Mouse (Mus musculus) embryo, embryonic 9.5 days (tissue): ENCODE data around the gene Tex19.2.

ENCODE experiments used
- DNase-seq: peaks from one replicate; pipeline ENCODE4 v3.0.0-alpha.2; 2017; ENCODE audit errors: extremely low spot score

Gene Tex19.2

DNA sequence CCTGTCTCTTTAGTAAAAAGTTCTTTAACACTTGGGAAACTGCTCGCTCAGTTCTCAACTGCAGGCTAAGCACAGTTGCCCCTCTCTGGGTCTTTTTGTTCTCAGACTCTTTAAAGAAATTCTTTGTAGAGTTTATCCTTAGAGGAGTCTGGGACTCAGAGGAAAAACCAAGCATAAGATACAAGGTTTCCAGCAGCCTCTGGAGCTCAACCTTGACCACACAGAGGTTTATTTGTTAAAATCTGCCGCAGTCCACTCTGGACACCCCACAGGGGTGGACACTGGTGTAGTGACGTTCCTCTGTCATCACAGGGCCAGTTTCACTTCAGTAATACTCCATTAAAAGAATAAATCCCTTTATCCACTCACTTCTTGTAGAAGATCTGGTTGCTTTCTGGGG lies at the start of gene Tex19.2:
Tex19.2 (minus strand) TSS at position 101 of the 400 bp plus-strand sequence.
- no peak for DNase-seq

DNA sequence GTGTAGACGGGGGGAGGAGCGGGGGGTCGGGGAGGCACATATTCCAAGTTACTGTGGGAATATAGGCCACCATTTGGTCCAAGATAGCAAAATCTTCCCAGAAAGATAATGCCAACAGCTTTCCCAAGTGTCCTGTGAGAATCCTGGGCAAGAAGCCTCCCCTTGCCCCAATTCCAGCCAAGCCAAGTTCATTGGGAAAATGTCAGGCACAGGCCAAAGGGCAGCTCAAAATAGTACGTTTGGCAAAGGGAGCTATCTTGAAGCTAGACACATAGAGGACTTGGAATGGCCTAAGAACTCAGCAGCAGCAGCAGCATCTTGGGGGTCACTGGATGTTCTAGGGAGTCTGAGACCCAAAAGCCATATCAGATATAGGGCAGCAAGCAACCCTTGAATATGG lies 45.3 kb upstream of the Tex19.2 start:
- no peak for DNase-seq

DNA sequence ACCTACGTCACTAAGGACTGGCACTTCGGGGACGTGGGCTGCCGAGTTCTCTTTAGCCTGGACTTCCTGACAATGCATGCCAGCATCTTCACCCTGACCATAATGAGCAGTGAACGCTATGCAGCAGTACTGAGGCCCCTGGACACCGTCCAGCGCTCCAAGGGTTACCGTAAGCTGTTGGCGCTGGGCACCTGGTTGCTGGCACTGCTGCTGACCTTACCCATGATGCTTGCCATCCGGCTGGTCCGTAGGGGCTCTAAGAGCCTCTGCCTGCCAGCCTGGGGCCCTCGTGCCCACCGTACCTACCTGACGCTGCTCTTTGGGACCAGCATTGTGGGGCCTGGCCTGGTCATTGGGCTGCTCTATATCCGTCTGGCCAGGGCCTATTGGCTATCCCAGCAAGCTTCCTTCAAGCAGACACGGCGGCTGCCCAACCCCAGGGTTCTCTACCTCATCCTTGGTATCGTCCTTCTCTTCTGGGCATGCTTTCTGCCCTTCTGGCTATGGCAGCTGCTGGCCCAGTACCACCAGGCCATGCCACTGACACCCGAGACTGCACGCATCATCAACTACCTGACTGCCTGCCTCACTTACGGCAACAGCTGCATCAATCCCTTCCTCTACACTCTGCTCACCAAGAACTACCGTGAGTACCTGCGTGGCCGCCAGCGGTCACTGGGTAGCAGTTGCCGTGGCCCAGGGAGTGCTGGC lies 42.3 kb upstream of the Tex19.2 start:
- no peak for DNase-seq

DNA sequence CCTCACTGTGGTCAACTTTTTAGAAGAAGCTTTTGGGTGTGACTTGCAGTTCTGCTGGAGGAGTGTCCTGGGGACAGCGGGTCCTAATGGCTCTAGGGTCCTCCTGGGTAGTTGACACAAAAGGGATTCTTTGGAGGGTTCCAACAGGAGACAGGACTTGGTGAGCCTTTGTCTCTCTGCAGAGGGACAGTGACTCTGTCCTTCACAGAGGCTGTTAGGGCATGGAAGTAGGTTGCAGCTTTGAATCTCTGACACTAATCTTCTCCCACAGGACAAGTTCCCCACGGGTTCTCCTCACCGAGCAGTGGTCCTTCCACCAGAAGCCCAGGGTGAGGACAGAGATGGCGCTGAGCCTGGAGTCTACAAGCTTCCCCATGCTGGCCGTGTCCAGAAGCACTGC lies 41.5 kb upstream of the Tex19.2 start, which contains the start of gene Uts2r:
Uts2r (plus strand) TSS at position 301 of the 400 bp plus-strand sequence.
- DNase-seq: no peak

DNA sequence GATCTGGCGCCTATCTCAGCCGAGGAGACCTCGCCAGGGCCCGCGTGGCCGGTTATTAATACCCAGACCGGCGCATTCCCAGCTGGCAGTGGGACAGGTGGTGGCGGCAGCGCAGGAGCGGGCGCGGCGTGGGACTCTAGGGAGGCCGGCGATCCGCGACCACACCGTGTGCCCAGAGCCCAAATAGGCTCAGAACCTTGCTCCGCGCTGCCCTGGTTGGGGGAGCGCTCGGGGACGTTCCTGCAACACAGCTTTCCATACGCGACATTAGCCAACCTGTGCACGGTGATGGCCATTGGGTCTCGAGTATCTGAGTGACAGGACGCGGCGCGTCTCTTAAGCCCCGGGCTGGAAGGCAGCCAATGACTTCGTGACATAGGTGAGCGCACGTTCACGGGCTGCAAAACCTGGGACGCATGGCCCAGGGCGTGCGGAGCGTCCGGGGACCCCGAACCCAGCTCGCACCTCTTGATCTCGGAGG lies 38.0 kb upstream of the Tex19.2 start:
- no peak for DNase-seq

DNA sequence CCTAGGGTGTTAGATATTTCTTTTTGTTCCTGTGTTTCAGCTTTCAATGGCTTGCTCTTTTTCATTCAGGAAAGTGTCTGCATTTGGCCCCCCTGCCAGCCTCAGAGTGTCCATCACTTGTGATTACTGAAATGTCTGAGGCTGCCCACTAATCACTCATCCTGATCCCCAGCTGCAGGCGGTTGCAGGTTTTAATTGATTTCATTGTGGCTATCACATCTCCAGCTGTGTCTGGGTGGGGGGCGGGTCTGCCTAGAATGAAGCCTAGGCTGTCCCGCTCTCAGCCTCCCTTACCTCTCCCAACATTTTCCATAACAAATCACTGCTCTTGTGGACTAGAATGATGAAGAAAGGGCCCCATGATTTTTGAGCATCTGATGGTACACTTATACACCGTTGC lies 35.7 kb upstream of the Tex19.2 start:
- no peak for DNase-seq

DNA sequence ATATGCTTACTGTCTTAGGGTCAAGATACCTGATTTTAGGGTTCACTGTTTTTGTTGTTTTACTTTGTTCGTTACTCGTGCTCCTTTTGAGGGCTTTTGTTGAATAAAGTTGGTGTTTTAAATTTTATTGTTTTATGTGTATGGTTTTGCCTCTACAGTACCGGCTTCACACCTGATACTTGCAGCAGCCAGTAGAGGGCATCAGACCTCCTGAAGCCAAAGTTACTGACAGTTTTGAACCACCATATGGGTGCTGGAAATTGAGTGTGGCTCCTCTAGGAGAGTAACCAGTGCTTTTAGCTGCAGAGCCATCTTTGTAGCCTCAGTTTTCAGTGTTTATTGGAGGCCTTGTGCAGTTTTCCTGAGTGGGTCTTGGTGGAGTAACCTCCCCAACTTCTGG lies 29.7 kb upstream of the Tex19.2 start:
- DNase-seq: no peak

DNA sequence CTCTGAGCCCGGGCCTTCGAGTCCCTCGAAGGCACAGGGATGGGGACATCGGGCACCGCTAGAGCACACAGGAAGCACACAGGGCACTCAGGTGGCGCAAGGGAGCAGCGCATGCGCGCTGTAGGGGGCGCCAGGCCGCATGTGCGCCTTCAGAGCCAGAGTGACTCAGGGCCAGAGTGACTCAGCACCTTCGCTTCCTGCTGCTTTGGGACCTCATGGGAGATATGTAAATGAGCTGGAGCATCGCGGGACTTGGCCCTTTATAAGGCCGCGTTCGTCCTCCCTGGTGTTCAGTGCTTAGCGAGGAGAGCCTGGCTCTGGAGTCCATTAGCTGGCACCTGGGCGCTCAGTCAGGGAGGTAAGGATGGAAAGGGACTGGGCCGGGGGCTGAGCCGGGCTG lies 27.4 kb upstream of the Tex19.2 start, which contains the start of gene Tex19.1:
Tex19.1 (plus strand) TSS at position 279 of the 400 bp plus-strand sequence.
- DNase-seq: no peak

DNA sequence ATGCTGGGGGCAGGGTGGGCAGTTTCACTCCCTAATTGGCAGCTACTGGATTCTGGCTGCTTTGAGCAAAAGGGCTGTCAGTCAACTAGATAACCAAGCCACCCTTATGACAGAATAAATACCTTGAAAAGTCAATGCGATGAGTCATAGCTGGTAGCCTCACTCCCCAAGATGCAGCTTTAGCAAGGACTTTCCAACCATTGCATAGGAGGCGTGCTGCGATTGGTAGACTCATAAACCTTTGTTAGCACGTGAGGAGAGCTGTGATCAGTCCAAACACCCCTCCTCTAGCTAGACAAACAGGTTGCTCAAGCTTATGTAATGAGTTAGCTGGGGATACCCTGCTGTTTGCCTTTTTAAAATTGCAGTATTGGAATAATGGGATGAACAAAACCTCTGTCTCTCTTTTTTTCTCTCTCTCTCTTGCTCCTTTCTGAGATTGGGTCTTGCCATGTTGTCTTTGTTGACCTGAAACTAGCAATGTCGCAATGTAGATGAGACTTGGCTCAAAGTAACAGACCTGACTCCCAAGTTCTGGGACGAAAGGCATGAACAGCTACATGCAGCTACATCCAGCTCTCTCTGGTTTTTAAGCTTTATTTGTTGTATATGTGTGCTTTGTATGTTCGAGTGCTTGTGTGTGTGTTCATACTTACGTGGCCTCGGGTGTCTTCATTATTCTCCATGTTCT lies 25.0 kb upstream of the Tex19.2 start:
- DNase-seq: no peak

DNA sequence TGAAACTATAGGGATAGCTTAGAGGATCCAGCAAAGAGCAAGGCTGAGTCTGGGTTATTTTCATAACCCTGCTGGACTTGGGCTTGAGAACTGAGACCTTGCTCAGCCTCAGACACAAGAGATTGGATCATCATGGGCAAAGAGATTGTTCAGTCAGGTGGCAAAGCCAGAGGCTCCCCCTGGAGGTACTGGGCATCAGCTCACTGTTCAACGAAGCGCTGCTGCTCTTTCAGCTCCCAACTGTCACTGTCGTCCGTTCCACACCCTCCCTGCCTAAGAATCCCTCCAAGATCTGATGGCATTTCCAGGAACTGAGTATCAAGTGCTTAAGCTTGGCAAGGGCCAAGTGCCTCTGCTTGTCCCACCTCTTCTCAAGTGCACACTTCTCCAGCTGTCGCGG lies 20.3 kb upstream of the Tex19.2 start:
- DNase-seq: no peak

DNA sequence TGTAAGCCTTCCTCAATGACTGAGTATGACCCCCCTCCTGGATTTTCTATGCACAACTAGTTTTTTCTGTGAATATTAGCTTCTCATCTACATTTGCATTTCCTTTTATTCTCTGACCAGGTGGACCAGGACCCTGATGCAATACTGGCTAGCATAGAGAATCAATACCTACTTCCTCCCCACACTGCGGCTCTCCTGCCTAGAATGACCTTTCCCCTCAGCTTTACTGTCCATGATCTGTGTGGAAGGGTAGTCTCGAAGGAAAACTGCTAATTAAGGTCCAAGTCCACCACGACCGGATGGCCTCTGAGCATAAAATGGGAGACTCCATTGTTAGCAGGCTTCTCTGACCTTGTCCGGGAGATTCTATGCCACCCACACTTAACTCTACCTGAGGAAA lies 19.2 kb upstream of the Tex19.2 start:
- DNase-seq: no peak

DNA sequence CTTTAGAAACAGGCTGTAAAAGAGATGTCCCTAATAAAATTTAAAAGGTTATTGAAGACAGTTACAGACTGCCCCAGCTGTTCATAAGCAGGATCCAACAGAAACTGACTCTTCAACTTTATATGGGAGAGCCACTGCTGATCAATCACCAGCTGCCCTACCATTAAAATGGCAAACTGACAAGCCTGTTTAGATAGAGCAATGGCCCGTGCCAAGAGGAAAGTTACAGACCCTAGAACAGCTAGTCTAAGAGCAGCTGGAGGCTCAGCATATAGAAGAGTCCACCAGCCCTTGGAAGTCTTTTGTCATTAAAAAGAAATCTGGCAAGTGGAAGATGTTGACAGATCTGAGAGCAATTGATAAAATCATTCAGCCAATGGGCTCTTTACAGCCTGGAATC lies 16.1 kb upstream of the Tex19.2 start:
- no peak for DNase-seq

DNA sequence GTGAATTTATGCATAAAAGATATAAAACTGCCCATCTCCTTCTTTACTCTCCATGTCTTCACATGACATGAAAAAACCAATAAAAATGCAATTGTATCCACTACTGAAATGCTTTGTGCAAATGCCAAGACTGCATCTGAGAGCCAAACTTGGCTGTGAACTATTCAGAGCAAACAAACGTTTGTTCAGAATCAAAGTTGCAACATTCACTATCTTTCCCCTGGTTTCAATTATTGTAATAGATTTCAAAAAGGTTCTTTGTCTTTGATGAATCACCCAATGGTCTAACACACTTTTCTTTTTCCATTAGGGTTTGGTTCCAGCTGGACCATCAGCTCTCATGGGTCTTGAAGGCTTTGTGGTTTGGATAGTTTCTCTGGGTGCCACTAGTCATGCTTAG lies 11.1 kb upstream of the Tex19.2 start:
- DNase-seq: no peak

DNA sequence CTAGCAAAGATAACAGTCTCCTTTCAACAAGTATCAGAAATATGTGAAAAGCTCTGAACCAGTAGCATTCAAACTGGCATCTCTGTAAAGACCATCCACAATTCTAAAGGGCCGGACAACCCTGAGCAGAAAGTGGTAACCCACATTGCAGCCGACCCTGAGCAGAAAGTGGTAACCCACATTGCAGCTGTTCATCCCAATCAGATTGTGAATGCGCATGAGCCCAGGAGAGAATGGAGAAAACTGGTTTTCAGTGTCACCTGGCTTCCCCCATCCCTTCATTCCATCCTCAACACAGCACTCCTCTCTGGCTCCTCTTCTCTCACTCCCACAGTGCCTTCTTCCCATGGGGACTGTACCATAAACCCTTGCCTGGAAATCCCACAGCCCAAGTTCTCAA lies 9.0 kb upstream of the Tex19.2 start:
- DNase-seq: no peak

DNA sequence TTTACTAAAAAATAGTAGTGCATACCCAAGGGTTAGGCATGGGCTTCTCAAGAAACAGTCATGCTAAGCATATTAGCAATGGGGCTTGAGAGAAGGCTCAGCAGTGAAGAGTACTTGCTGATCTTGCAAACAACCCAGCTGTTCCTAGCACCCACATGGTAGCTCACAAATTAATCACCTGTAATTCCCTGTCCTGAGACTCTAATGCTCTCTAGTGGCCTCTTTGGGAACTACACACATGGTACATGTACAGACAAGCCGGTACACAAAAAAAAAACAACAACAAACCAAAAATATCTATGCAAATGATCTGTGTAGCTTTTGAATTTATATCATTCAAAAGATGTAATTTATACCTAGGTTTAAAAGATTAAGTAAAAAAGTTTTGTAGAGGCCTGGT lies 7.9 kb upstream of the Tex19.2 start:
- no peak for DNase-seq

DNA sequence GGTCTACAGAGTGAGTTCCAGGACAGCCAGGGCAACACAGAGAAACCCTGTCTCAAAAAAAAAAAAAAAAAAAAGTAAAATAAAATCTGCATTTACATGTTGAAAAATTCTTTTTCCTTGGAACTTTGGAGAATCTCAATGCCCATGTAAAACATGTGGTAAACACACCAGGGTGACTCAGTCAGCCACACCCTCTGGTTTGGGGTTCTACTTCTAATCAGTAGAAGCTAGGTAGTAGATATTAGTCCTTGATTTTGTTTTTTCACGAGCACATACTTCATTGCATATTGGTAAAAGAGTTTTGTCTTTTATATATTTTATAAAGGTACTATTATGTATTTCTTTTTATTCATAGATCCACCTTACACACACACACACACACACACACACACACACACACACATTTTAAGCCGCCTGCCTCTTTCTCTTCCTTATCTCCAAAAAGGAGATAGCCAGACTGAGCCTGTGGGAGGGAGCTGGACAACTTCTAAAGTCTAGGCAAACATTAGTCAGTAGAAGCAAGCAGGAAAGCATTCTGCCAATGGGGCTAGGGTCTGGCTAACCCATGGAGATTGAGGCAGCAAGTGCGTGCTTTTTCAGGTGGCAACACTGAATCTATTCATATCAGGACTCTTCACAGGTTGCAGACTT lies 7.2 kb upstream of the Tex19.2 start:
- no peak for DNase-seq

DNA sequence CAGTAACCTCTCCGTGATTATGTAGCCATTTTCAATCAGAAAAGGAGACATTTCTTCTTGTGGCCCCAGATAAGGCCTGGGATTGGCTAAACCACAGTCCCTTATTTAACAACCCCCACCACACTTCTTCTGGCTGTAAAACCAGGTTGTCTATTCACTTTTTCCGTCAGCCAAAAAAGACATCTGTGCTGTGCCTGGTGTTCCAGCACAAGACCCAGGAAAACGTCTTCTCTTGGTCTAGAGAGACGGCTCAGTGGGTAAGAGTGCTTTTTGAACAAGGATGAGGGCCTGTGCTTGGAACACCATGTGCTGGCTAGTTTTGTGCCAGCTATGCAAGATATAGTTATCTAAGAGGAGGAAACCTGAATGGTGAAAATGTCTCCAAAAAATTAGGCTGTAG lies 5.0 kb upstream of the Tex19.2 start:
- DNase-seq: no peak

DNA sequence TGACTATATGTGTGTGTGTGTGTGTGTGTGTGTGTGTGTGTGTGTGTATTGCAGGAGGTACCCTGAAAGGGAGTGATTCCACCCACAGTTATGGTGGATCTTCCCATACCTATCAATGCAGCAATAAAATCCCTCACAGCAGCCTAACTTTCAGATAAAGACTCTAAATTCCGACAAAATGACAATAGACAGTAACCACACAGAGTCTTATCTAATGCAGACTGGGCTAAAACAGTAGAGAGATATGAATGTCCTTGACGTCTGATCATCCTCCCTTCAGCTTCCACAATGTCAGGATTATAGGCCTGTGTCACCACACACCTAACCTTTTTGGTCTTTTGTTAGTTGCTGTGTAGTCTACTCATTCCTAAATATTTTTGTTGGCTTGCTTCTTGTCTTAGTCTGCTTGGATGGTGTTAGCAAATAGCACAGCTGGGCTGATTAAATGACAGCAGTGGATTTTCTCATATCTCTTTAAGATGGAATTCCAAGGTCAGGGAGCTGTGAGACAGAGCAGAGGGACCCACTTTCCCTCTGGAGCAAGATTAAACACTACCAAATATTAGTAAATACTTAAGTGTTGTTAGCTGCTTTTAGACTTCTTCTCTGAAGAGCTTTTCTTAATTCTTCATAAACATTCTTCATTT lies 3.7 kb upstream of the Tex19.2 start:
- no peak for DNase-seq

DNA sequence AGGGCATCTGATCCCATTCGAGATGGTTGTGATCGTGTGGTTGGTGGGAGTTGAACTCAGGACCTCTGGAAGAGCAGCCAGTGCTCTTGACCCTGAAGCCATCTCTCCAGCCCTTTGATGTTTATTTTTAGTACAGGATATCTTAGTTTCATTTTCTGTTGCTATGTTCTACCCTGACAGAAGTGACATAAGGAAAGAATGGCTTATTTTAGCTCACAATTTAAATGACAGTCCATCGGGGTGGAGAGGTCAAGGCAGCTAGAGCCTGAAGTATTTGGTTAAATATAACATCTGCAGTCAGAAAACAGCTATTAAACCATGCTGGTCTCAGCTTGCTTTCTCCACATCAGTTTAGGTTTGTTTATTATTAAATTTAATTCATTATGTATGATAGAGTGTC lies 2.7 kb upstream of the Tex19.2 start:
- DNase-seq: no peak

DNA sequence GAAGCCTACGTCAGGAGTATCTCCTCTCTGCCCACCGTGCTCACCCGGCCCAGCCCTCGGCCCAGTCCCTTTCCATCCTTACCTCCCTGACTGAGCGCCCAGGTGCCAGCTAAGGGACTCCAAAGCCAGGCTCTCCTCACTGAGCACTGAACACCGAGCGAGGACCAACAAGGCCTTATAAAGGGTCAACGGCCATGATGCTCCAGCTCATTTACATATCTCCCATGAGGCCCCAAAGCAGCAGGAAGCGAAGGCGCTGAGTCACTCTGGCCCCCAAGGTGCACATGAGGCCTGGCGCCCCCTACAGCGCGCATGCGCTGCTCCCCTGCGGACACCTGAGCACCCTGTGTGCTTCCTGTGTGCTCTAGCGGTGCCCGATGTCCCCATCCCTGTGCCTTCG lies 371 bp downstream of the Tex19.2 start:
- no peak for DNase-seq

DNA sequence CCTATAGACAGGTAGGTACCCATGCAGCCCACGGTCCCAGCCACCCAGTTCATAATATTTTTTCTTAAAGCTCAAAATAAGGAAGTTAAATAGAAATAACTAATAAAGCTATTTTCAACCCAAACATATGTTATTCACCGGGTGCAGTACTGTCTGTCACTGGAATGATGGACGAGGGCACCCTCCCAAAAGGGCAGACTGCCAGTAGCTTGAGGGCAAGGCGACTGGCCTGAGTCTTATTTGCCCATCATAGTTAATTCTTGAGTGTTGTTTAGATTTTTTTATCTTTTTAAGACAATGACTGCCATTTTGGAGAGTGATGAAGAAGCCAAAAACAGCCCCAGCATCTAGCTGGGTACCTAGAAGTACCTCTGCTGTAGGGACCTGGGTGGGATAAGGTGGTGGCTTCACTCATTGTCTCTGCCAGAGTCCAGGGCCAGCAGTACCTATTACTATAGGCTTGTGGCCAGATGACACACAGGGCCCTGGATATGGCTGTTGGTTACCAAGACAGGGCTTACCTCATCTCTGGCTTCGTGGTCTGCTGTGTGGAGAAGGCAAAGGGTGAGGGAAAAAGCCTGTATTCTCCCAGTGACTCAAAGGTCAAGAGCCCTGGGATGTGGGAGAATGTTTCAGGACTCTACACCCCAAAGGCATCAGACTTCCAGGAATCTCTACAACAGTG lies 6.2 kb downstream of the Tex19.2 start:
- DNase-seq: no peak

DNA sequence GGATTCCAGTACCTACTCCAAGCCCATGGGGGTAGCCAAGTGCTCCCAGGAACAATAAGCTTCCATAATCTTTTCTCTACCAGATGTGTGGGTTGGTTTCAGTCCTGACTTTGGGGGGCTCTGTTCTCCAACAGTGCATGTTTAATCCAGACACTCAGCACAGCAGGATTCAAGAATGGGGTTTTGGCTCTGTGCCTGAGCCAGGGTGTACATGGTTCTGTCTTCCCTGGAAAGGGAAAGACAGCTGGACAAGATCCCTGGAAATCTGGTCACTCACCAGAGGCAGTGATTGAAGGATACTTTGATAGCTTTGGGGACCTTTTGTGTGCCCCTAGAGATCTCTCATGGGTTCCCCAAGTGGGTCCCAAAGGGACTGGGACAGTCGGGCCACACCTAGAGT lies 6.9 kb downstream of the Tex19.2 start:
- DNase-seq: no peak
